ENCODE assay signal across 10 mouse cellular contexts in the genomic region with DNA sequence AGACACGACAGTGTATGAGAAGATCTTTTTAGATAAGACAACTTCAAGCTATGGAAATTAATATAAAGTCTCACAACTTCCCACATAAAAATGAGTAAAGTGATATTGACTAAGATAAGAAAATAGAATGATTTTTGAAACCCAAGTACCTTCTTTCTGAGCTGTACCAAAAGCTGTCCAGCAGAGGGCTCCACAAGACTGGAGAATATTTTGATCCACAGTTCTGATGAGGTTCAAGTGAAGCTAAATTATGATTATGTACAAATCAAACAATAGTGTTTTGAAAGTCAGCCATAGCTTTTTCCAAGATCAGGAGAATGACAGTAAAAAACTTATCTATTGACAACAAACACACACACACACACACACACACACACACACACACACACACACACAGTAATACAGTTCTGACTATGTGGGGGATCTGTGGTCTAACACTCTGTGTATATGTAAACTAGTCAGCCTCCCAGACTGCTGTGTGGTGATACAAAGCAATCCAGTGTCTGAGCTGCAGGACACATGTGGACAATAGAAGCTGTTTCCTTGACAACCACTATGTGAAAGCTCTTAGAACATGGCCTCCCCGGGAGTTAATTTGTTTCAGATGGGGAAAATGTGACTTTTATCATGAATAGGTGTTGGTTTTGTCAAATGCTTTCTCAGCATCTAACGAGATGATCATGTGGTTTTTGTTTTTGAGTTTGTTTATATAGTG.
DNase-seq lines count a peak whose midpoint lies in the region; ATAC-seq and TF ChIP-seq lines count a peak whose summit lies in the region.
"Had no signal": no experiment of that assay in that cellular context is flagged by ENCODE, and none has a peak within 500 bp of the region (broad histone marks: within the 10 kb centered on the region; RNA-seq: fewer than 3 reads in every experiment).

No protein-coding gene starts in this region.

- ATAC-seq in hindbrain, embryonic 11.5 days (ENCODE audit: low FRiP score) = peak; percentile 95
- peak; percentile 82 for ATAC-seq in midbrain, embryonic 14.5 days (ENCODE audit: low FRiP score, low TSS enrichment)

- no peak for TF ChIP-seq POLR2A in MEL (IDR thresholded peaks at IDR 0.05; ENCODE audit: control insufficient read depth in 1 of 2, insufficient read depth in 1 of 2, low read depth in 1 of 2, low read length in 2 of 2, poor library complexity in 1 of 2)
- no peak for TF ChIP-seq POLR2A in lung, adult 2 months (IDR thresholded peaks at IDR 0.05; ENCODE audit: borderline replicate concordance, extremely low read depth, low read depth, low read length)

- no peak overlapping the region for H3K9ac ChIP-seq in MEL (ENCODE audit: control insufficient read depth, low read depth, low read length, poor library complexity, severe bottlenecking)
- no peak overlapping the region for H3K9ac ChIP-seq in hindbrain, embryonic 11.5 days (ENCODE audit: low read depth, low read length)
- H3K9ac ChIP-seq in midbrain, embryonic 14.5 days (replicated peaks; ENCODE audit: low read length) = no peak overlapping the region
- H3K9ac ChIP-seq: liver, embryonic 13.5 days had no signal

- H3K27me3 ChIP-seq in MEL (ENCODE audit: control insufficient read depth in 1 of 2, insufficient read depth in 2 of 2, low read length in 2 of 2) = no peaks in the 10 kb centered on the region
- no peaks in the 10 kb centered on the region for H3K27me3 ChIP-seq in hindbrain, embryonic 11.5 days (ENCODE audit: control insufficient read depth, insufficient read depth, low read length)
- H3K27me3 ChIP-seq in midbrain, embryonic 14.5 days (ENCODE audit: control insufficient read depth, insufficient read depth, low read length) = no peaks in the 10 kb centered on the region
- H3K27me3 ChIP-seq: liver, embryonic 13.5 days had no signal

- no peak for TF ChIP-seq EP300 in MEL (IDR thresholded peaks at IDR 0.05; ENCODE audit: low read depth in 1 of 2, low read length in 2 of 2)

- no peaks in the 10 kb centered on the region for H3K4me1 ChIP-seq in MEL (ENCODE audit: control insufficient read depth in 1 of 2, insufficient read depth in 2 of 2, low read length in 2 of 2)
- H3K4me1 ChIP-seq in hindbrain, embryonic 11.5 days (replicated peaks; ENCODE audit: control insufficient read depth, insufficient read depth, low read length) = no peaks in the 10 kb centered on the region
- no peaks in the 10 kb centered on the region for H3K4me1 ChIP-seq in midbrain, embryonic 14.5 days (ENCODE audit: control insufficient read depth, insufficient read depth, low read length)
- H3K4me1 ChIP-seq in lung, adult 2 months (ENCODE audit: control insufficient read depth, insufficient read depth, low read length) = no peaks in the 10 kb centered on the region
- H3K4me1 ChIP-seq: liver, embryonic 13.5 days had no signal

- no peak overlapping the region for H3K4me2 ChIP-seq in hindbrain, embryonic 11.5 days (replicated peaks; ENCODE audit: low read depth, low read length)
- no peak overlapping the region for H3K4me2 ChIP-seq in midbrain, embryonic 14.5 days (ENCODE audit: low read length)
- H3K4me2 ChIP-seq: heart, embryonic 11.5 days; liver, embryonic 13.5 days had no signal

- no peaks in the 10 kb centered on the region for H3K36me3 ChIP-seq in MEL (ENCODE audit: control insufficient read depth in 1 of 2, insufficient read depth in 2 of 2, low read length in 2 of 2)
- no peaks in the 10 kb centered on the region for H3K36me3 ChIP-seq in hindbrain, embryonic 11.5 days (ENCODE audit: control insufficient read depth, insufficient read depth, low read length)
- H3K36me3 ChIP-seq in midbrain, embryonic 14.5 days (ENCODE audit: control insufficient read depth, insufficient read depth, low read length) = no peaks in the 10 kb centered on the region
- H3K36me3 ChIP-seq: liver, embryonic 13.5 days had no signal

- no peaks in the 10 kb centered on the region for H3K79me2 ChIP-seq in MEL (ENCODE audit: control insufficient read depth, insufficient read depth, low read length, poor library complexity)

- no peaks in the 10 kb centered on the region for H3K9me3 ChIP-seq in MEL (replicated peaks; ENCODE audit: insufficient read depth, low read length)
- no peaks in the 10 kb centered on the region for H3K9me3 ChIP-seq in hindbrain, embryonic 11.5 days (ENCODE audit: control insufficient read depth, low read length)
- no peaks in the 10 kb centered on the region for H3K9me3 ChIP-seq in midbrain, embryonic 14.5 days (ENCODE audit: control insufficient read depth, low read length)
- H3K9me3 ChIP-seq: liver, embryonic 13.5 days had no signal

- H3K27ac ChIP-seq in MEL (ENCODE audit: control insufficient read depth, low read depth, low read length) = no peak overlapping the region
- no peak overlapping the region for H3K27ac ChIP-seq in hindbrain, embryonic 11.5 days (ENCODE audit: low read depth, low read length)
- no peak overlapping the region for H3K27ac ChIP-seq in midbrain, embryonic 14.5 days (replicated peaks; ENCODE audit: low read depth, low read length)
- H3K27ac ChIP-seq: liver, embryonic 13.5 days had no signal

- TF ChIP-seq CTCF in MEL (IDR thresholded peaks at IDR 0.05 in 2 of 3, conservative IDR thresholded peaks at IDR 0.05 in 1 of 3; ENCODE audit: control insufficient read depth in 1 of 3, insufficient read depth in 1 of 3, low read depth in 2 of 3, low read length in 3 of 3, poor library complexity in 1 of 3, severe bottlenecking in 1 of 3) = peak in 1 of 3 experiments; percentile 21; a peak in 2 of 6 replicates
- TF ChIP-seq CTCF in lung, adult 2 months (IDR thresholded peaks at IDR 0.05; ENCODE audit: insufficient read depth, low read length) = no peak

- WGBS in hindbrain, embryonic 11.5 days = 31% methylated on average over 3 of the region's 3 CpGs
- 13% methylated on average over 3 of the region's 3 CpGs for WGBS in midbrain, embryonic 14.5 days
- 37% methylated on average over 3 of the region's 3 CpGs for WGBS in lung, adult 2 months

- no peak overlapping the region for H3K4me3 ChIP-seq in MEL (ENCODE audit: control insufficient read depth in 1 of 2, insufficient read depth in 1 of 2, low read depth in 2 of 2, low read length in 2 of 2)
- no peak overlapping the region for H3K4me3 ChIP-seq in hindbrain, embryonic 11.5 days (ENCODE audit: low read depth, low read length)
- H3K4me3 ChIP-seq in midbrain, embryonic 14.5 days (replicated peaks; ENCODE audit: low read depth, low read length) = no peak overlapping the region
- H3K4me3 ChIP-seq in lung, adult 2 months (replicated peaks; ENCODE audit: extremely low read depth, low read depth, low read length) = no peak overlapping the region
- H3K4me3 ChIP-seq: liver, embryonic 13.5 days had no signal

- peak; percentile 5 for DNase-seq in MEL (ENCODE audit: low read depth, low spot score)
- DNase-seq in embryo, embryonic 10.5 days (ENCODE audit: low spot score) = peak; percentile 71
- DNase-seq in hindbrain, embryonic 11.5 days (ENCODE audit: low spot score) = peak; percentile 41
- peak; percentile 61 for DNase-seq in midbrain, embryonic 14.5 days
- no peak for DNase-seq in heart, adult 18-20 months
- no peak for DNase-seq in lung, adult 2 months
- no peak for DNase-seq in heart, adult 8-10 months (ENCODE audit: low spot score)
- DNase-seq: kidney, postnatal 14 days; liver, embryonic 13.5 days had no signal

- TF ChIP-seq RAD21 in MEL (IDR thresholded peaks at IDR 0.05; ENCODE audit: low read depth, low read length) = peak; percentile 36

TF ChIP-seq in MEL, 35 proteins besides CTCF, POLR2A, EP300 and RAD21:
- TF ChIP-seq MAX (IDR thresholded peaks at IDR 0.05; ENCODE audit: low read length) = no peak
- no peak for TF ChIP-seq ELF1 (IDR thresholded peaks at IDR 0.05; ENCODE audit: low read depth, low read length)
- TF ChIP-seq ETS1 (IDR thresholded peaks at IDR 0.05; ENCODE audit: low read depth, low read length) = no peak
- no peak for TF ChIP-seq USF1 (IDR thresholded peaks at IDR 0.05; ENCODE audit: low read depth, low read length)
- TF ChIP-seq SMC3 (IDR thresholded peaks at IDR 0.05; ENCODE audit: low read depth, low read length) = peak; percentile 17; the same call in 1 of the 2 replicates
- TF ChIP-seq POLR2AphosphoS2 (IDR thresholded peaks at IDR 0.05; ENCODE audit: low read length) = no peak
TF ChIP-seq in MEL: peak in this region for 1.

Comparison
In these comparisons a context has a peak if more than half of its experiments do, and no peak if none do; other contexts are left out.
1. DNase-seq: peak in MEL (single experiment), embryo, embryonic 10.5 days (single experiment), hindbrain, embryonic 11.5 days (single experiment) and midbrain, embryonic 14.5 days (single experiment); none in heart, adult 18-20 months (0 of 2), lung, adult 2 months (single experiment) and heart, adult 8-10 months (single experiment).